Mouse (Mus musculus): ENCODE data around the gene Sco2. TPM values are rescaled to one million over a fixed set of nuclear protein-coding genes. Genes with fewer than 3 reads are reported as not detected.

Gene Sco2
- polyA plus RNA-seq, 1 experiment from 2014 or later, result 3.4 TPM

Other genes starting within 250 kb of the Sco2 start
- gene Hdac10, start 245.1 kb downstream of the Sco2 start, polyA plus RNA-seq (2015; fragmentation: Nextera tagmentation; extraction: Ambion mirVana), result 22.0 and 23.4 TPM in 2 replicates
- gene Mapk12, start 233.1 kb downstream of the Sco2 start, polyA plus RNA-seq (2015; fragmentation: Nextera tagmentation; extraction: Ambion mirVana), result 12.2 and 13.9 TPM in 2 replicates
- 9.6 and 10.3 TPM in 2 replicates for gene Mapk11, start 224.2 kb downstream of the Sco2 start, polyA plus RNA-seq (2015; fragmentation: Nextera tagmentation; extraction: Ambion mirVana)
- 134 and 139 TPM in 2 replicates for gene Plxnb2, start 193.1 kb downstream of the Sco2 start, polyA plus RNA-seq (2015; fragmentation: Nextera tagmentation; extraction: Ambion mirVana)
- gene Dennd6b, start 177.3 kb downstream of the Sco2 start, polyA plus RNA-seq (2015; fragmentation: Nextera tagmentation; extraction: Ambion mirVana), result 12.2 and 12.5 TPM in 2 replicates
- gene Ppp6r2, start 162.3 kb downstream of the Sco2 start, polyA plus RNA-seq (2015; fragmentation: Nextera tagmentation; extraction: Ambion mirVana), result 25.7 and 26.4 TPM in 2 replicates
- gene Sbf1, start 58.5 kb downstream of the Sco2 start, polyA plus RNA-seq (2015; fragmentation: Nextera tagmentation; extraction: Ambion mirVana), result 42.2 and 50.5 TPM in 2 replicates
- 0.64 and 1.0 TPM in 2 replicates for gene Adm2, start 51.1 kb downstream of the Sco2 start, polyA plus RNA-seq (2015; fragmentation: Nextera tagmentation; extraction: Ambion mirVana)
- not detected in 2 replicates for gene Miox, start 39.4 kb downstream of the Sco2 start, polyA plus RNA-seq (2015; fragmentation: Nextera tagmentation; extraction: Ambion mirVana)
- 79.0 and 83.6 TPM in 2 replicates for gene Lmf2, start 18.2 kb downstream of the Sco2 start, polyA plus RNA-seq (2015; fragmentation: Nextera tagmentation; extraction: Ambion mirVana)
- gene Ncaph2, start 18.1 kb downstream of the Sco2 start, polyA plus RNA-seq (2015; fragmentation: Nextera tagmentation; extraction: Ambion mirVana), result 158 and 172 TPM in 2 replicates
- 1.5 and 1.6 TPM in 2 replicates for gene Tymp, start 3.2 kb upstream of the Sco2 start, polyA plus RNA-seq (2015; fragmentation: Nextera tagmentation; extraction: Ambion mirVana)
- gene Odf3b, start 5.4 kb upstream of the Sco2 start, polyA plus RNA-seq (2015; fragmentation: Nextera tagmentation; extraction: Ambion mirVana), result 9.6 and 16.1 TPM in 2 replicates
- 0.04 TPM in 1 of 2 replicates, not detected in the other for gene Klhdc7b, start 11.1 kb upstream of the Sco2 start, polyA plus RNA-seq (2015; fragmentation: Nextera tagmentation; extraction: Ambion mirVana)
- gene Syce3, start 36.7 kb upstream of the Sco2 start, polyA plus RNA-seq (2015; fragmentation: Nextera tagmentation; extraction: Ambion mirVana), result not detected in 2 replicates
- gene Cpt1b, start 52.0 kb upstream of the Sco2 start, polyA plus RNA-seq (2015; fragmentation: Nextera tagmentation; extraction: Ambion mirVana), result 4.7 and 5.7 TPM in 2 replicates
- 2.6 and 2.9 TPM in 2 replicates for gene C730034F03Rik, start 55.7 kb upstream of the Sco2 start, polyA plus RNA-seq (2015; fragmentation: Nextera tagmentation; extraction: Ambion mirVana)
- gene Gm44502, start 55.9 kb upstream of the Sco2 start, polyA plus RNA-seq (2015; fragmentation: Nextera tagmentation; extraction: Ambion mirVana), result not detected in 2 replicates
- gene Chkb, start 56.1 kb upstream of the Sco2 start, polyA plus RNA-seq (2015; fragmentation: Nextera tagmentation; extraction: Ambion mirVana), result 58.4 and 60.4 TPM in 2 replicates
- gene Mapk8ip2, start 80.1 kb upstream of the Sco2 start, polyA plus RNA-seq (2015; fragmentation: Nextera tagmentation; extraction: Ambion mirVana), result 0.50 and 0.74 TPM in 2 replicates
- gene Arsa, start 103.6 kb upstream of the Sco2 start, polyA plus RNA-seq (2015; fragmentation: Nextera tagmentation; extraction: Ambion mirVana), result 22.1 and 27.0 TPM in 2 replicates
- gene Shank3, start 125.8 kb upstream of the Sco2 start, polyA plus RNA-seq (2015; fragmentation: Nextera tagmentation; extraction: Ambion mirVana), result 2.3 and 2.5 TPM in 2 replicates
- gene Acr, start 194.5 kb upstream of the Sco2 start, polyA plus RNA-seq (2015; fragmentation: Nextera tagmentation; extraction: Ambion mirVana), result 0.14 and 0.20 TPM in 2 replicates
- 51.3 and 52.8 TPM in 2 replicates for gene Rabl2, start 218.1 kb upstream of the Sco2 start, polyA plus RNA-seq (2015; fragmentation: Nextera tagmentation; extraction: Ambion mirVana)